Mouse (Mus musculus) myocyte (in vitro differentiated cells): ENCODE measurements around the gene BC049352. TPM values are rescaled to one million over a fixed set of nuclear protein-coding genes. Genes with fewer than 3 reads are reported as not detected.

Experiments used
- H3K27me3 ChIP-seq: one replicate; pipeline ENCODE4 v1.6.1; 2011; ENCODE audit not compliant: control insufficient read depth, insufficient read depth, insufficient read length
- H3K36me3 ChIP-seq: one replicate; pipeline ENCODE4 v1.6.1; 2011; ENCODE audit not compliant: control insufficient read depth, insufficient read depth
- H3K4me2 ChIP-seq: one replicate; pipeline ENCODE4 v1.6.1; 2011; ENCODE audit warnings: low read depth, control low read depth
- H3K4me3 ChIP-seq: one replicate; pipeline ENCODE4 v1.5.1; 2011; ENCODE audit warnings: mild to moderate bottlenecking, control low read depth, moderate library complexity
- H3K79me2 ChIP-seq: one replicate; pipeline ENCODE4 v1.6.1; 2011; ENCODE audit not compliant: control insufficient read depth, insufficient read depth
- H3ac ChIP-seq: one replicate; pipeline ENCODE4 v1.6.1; 2011; ENCODE audit not compliant: control insufficient read depth, insufficient read length
- CEBPB ChIP-seq: IDR thresholded peaks from 2 replicates; pipeline ENCODE4 v1.6.1; 2011; ENCODE audit warnings: mild to moderate bottlenecking, moderate library complexity; ENCODE audit not compliant: poor library complexity, insufficient read depth, severe bottlenecking
- E2F4 ChIP-seq: IDR thresholded peaks from one replicate; pipeline ENCODE4 v1.6.1; 2011; ENCODE audit warnings: mild to moderate bottlenecking, control low read depth, moderate library complexity; ENCODE audit not compliant: insufficient read depth
- MAX ChIP-seq: IDR thresholded peaks from one replicate; pipeline ENCODE4 v1.6.1; 2011; ENCODE audit warnings: low read depth, mild to moderate bottlenecking, control low read depth
- MYOD1 ChIP-seq, 3 experiments: IDR thresholded peaks; one replicate each; pipeline ENCODE4 v1.6.1; 2011; ENCODE audit warnings: control low read depth in 2 of 3, low read depth in 2 of 3, mild to moderate bottlenecking in 2 of 3, moderate library complexity in 1 of 3; ENCODE audit not compliant: insufficient read length in 2 of 3, control insufficient read depth in 1 of 3
- MYOG ChIP-seq, 3 experiments: IDR thresholded peaks; one replicate each; pipeline ENCODE4 v1.6.1; 2011; ENCODE audit warnings: control low read depth in 2 of 3, low read depth in 2 of 3, mild to moderate bottlenecking in 2 of 3; ENCODE audit not compliant: insufficient read length in 2 of 3, control insufficient read depth in 1 of 3, insufficient read depth in 1 of 3
- POLR2A ChIP-seq: IDR thresholded peaks from one replicate; pipeline ENCODE4 v1.6.1; 2011; ENCODE audit warnings: low read depth, mild to moderate bottlenecking, control low read depth, moderate library complexity; ENCODE audit not compliant: insufficient read length
- POLR2AphosphoS2 ChIP-seq: IDR thresholded peaks from one replicate; pipeline ENCODE4 v1.6.1; 2011; ENCODE audit warnings: low read depth, control low read depth; ENCODE audit not compliant: insufficient read length
- REST ChIP-seq: IDR thresholded peaks from one replicate; pipeline ENCODE4 v1.6.1; 2011; ENCODE audit warnings: mild to moderate bottlenecking, control low read depth, moderate library complexity; ENCODE audit not compliant: insufficient read depth, insufficient read length
- SRF ChIP-seq: IDR thresholded peaks from one replicate; pipeline ENCODE4 v1.6.1; 2011; ENCODE audit warnings: low read depth; ENCODE audit not compliant: control insufficient read depth, insufficient read length
- TCF12 ChIP-seq: IDR thresholded peaks from one replicate; pipeline ENCODE4 v1.6.1; 2011; ENCODE audit warnings: mild to moderate bottlenecking, control low read depth; ENCODE audit not compliant: poor library complexity, insufficient read depth, severe bottlenecking
- TCF3 ChIP-seq: IDR thresholded peaks from one replicate; pipeline ENCODE4 v1.6.1; 2011; ENCODE audit warnings: low read depth, control low read depth; ENCODE audit not compliant: insufficient read length
- USF1 ChIP-seq: IDR thresholded peaks from one replicate; pipeline ENCODE4 v1.6.1; 2011; ENCODE audit warnings: low read depth, mild to moderate bottlenecking, control low read depth, moderate library complexity
- polyA plus RNA-seq: library from polyadenylated mRNA; unstranded; fragments of >200 nt; fragmentation: generic; extraction: Trizol; gene quantifications from one replicate; pipeline ENCODE4 v1.2.1, GENCODE M21; 2012; ENCODE audit warnings: missing spikeins

The BC049352 gene
- polyA plus RNA-seq, 1 experiment, result not detected

DNA sequence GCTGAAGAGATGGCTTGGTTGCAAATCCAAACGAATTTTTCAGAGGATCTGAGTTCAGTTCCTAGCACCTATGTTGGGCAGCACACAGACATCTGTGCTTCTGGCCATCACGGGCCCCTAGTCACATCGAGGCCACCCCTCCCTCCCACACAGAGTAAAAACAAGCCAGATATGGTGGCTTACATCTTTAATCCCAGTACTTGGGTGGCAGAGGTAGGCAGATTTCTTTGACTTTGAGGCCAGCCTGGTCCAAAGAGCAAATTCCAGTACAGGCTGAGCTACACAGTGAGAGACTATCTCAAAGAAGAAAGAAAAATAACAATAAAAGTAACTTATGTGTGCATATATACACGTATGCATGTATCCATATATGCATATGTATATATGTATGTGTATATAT, 24.3 kb downstream of the BC049352 start:
- no peak overlapping the region for H3K4me3 ChIP-seq
- no peak overlapping the region for H3ac ChIP-seq
- peaks cover 11% of the 10 kb centered on the region for H3K27me3 ChIP-seq
- no peak for TF ChIP-seq CEBPB
- TF ChIP-seq USF1, result no peak
- no peak for TF ChIP-seq REST
- no peak for TF ChIP-seq POLR2A
- no peak for TF ChIP-seq TCF12
- TF ChIP-seq MYOG (IDR thresholded peaks at IDR 0.05; ENCODE audit: control insufficient read depth in 1 of 3, insufficient read depth in 1 of 3, insufficient read length in 2 of 3, low read depth in 2 of 3), result no peak
- TF ChIP-seq TCF3, result no peak
- no peak for TF ChIP-seq POLR2AphosphoS2
- TF ChIP-seq SRF, result no peak
- no peak overlapping the region for H3K4me2 ChIP-seq
- no peaks in the 10 kb centered on the region for H3K36me3 ChIP-seq
- H3K79me2 ChIP-seq, result no peaks in the 10 kb centered on the region

DNA sequence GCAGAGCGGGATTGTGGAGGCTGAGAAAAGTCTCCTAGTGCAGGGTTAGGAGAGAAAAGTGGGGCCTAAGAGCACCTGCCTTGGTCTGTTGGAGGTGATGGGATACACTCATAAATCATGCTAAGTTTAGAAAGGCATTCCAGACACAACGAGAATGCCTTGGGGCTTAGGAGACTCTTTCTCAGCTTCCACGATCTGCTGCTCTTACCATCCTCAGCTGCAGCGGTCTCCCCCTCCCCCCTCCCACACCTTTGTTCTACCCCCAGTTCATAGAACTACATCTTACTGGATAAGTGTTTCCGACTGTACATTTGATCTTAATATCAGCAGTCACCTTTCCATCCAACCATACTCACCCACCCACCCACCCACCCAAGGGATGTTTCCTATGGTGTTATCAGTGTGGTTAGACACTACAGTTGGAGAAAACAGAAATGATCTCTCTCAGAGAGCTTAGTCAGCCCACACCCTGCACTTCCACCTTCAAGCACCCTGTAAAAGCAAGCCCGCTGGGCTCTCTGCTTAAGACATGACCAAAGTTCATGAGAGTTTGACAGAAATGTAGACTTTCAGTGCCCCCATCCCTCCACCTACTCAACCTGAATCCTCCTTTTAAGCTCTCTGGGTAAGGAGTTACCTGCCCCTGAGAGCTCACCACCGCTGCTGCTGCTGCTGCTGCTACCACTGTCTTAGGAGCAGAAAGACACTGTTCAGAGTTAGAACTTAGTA, 25.4 kb downstream of the BC049352 start:
- no peak overlapping the region for H3ac ChIP-seq
- H3K4me2 ChIP-seq, result no peak overlapping the region
- H3K36me3 ChIP-seq, result no peaks in the 10 kb centered on the region
- H3K27me3 ChIP-seq, result peaks cover 11% of the 10 kb centered on the region
- TF ChIP-seq MAX (no peak), SRF (no peak), MYOD1 (IDR thresholded peaks at IDR 0.05; ENCODE audit: control insufficient read depth in 1 of 3, insufficient read length in 2 of 3, low read depth in 2 of 3) (no peak), POLR2A (no peak), TCF3 (no peak), MYOG (IDR thresholded peaks at IDR 0.05; ENCODE audit: control insufficient read depth in 1 of 3, insufficient read depth in 1 of 3, insufficient read length in 2 of 3, low read depth in 2 of 3) (no peak), E2F4 (no peak), USF1 (no peak), TCF12 (no peak), CEBPB (no peak), POLR2AphosphoS2 (no peak)
- H3K79me2 ChIP-seq, result no peaks in the 10 kb centered on the region
- no peak overlapping the region for H3K4me3 ChIP-seq

DNA sequence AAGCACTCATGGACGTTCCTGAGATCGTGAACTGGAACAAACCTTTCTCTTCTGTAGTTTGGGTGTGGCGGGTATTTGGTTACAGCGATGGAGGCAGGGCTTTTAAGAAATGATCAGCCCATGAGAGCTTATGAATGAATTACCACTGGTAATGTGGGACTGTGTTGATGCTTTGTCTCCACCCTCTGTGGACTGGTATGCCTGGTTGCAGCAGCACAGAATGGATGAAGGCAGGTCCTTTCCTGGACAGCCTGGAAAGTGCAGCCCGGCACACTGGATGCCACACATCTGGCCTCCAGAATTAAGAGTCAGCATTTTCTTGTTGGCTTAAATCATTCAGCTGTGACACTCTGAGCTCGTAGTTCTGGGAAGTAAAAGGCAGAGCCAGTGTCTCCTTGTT, 30.2 kb downstream of the BC049352 start:
- Histone ChIP-seq H3K79me2 (no peaks in the 10 kb centered on the region), H3K4me2 (no peak overlapping the region), H3K4me3 (no peak overlapping the region), H3ac (no peak overlapping the region), H3K36me3 (no peaks in the 10 kb centered on the region), H3K27me3 (peaks cover 5% of the 10 kb centered on the region)
- TF ChIP-seq TCF3, result no peak
- no peak for TF ChIP-seq MYOD1 (IDR thresholded peaks at IDR 0.05; ENCODE audit: control insufficient read depth in 1 of 3, insufficient read length in 2 of 3, low read depth in 2 of 3)
- no peak for TF ChIP-seq POLR2AphosphoS2
- TF ChIP-seq E2F4, result no peak
- TF ChIP-seq MYOG (IDR thresholded peaks at IDR 0.05; ENCODE audit: control insufficient read depth in 1 of 3, insufficient read depth in 1 of 3, insufficient read length in 2 of 3, low read depth in 2 of 3), result no peak
- no peak for TF ChIP-seq REST
- no peak for TF ChIP-seq SRF
- TF ChIP-seq TCF12, result no peak
- no peak for TF ChIP-seq POLR2A
- TF ChIP-seq CEBPB, result no peak
- no peak for TF ChIP-seq USF1
- no peak for TF ChIP-seq MAX

DNA sequence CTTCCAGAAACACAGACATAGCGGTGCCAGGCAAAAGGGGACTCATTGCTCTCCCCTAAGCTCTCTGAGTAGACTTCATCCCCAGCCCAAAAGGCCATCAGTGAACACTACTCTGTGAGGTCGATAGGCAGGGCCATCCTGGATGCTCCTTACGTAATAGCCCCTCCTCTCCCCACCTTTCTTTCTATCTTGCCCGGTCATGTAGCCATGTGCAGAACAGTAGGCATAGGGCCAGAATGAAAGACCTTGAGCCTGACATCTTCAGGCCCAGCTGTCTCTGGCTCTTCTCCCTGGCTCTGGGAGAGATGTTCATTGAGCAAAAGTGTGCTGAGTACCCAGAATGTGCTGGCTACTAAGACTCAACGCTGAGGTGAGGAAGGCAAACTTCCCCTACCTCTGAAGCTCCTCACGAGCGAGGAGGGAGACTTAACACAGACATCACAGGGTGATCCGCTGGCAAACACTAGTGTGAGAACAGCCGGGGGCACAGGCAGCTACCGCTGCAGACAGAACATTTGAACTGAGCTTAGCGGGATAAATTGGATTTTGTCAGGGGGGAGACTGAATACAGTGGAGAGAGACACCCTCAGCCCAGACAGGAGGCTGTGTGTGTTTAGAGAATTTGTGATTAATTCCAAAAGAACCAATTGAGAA, 33.8 kb downstream of the BC049352 start:
- Histone ChIP-seq H3K4me3 (no peak overlapping the region), H3K79me2 (no peaks in the 10 kb centered on the region), H3ac (no peak overlapping the region), H3K36me3 (no peaks in the 10 kb centered on the region), H3K4me2 (no peak overlapping the region), H3K27me3 (no peaks in the 10 kb centered on the region)
- TF ChIP-seq POLR2AphosphoS2, result no peak
- TF ChIP-seq TCF3, result no peak
- TF ChIP-seq MYOG (IDR thresholded peaks at IDR 0.05; ENCODE audit: control insufficient read depth in 1 of 3, insufficient read depth in 1 of 3, insufficient read length in 2 of 3, low read depth in 2 of 3), result no peak
- no peak for TF ChIP-seq E2F4
- no peak for TF ChIP-seq CEBPB
- TF ChIP-seq USF1, result no peak
- TF ChIP-seq MYOD1 (IDR thresholded peaks at IDR 0.05; ENCODE audit: control insufficient read depth in 1 of 3, insufficient read length in 2 of 3, low read depth in 2 of 3), result no peak
- TF ChIP-seq POLR2A, result no peak
- TF ChIP-seq TCF12, result no peak
- no peak for TF ChIP-seq MAX
